Mouse (Mus musculus) hematopoietic multipotent progenitor cell, adult 10-12 weeks (in vitro differentiated cells): ENCODE data around the gene Slc52a3. TPM values are rescaled to one million over a fixed set of nuclear protein-coding genes. Genes with fewer than 3 reads are reported as not detected.

ENCODE experiments used
- polyA plus RNA-seq: library from polyadenylated mRNA; stranded (reverse); fragments of >175 nt; gene quantifications from 2 replicates; pipeline ENCODE4 v1.2.3, GENCODE M21; 2012; ENCODE audit warnings: low replicate concordance

The Slc52a3 gene
- 1.5 and 2.6 TPM in 2 replicates for polyA plus RNA-seq

DNA sequence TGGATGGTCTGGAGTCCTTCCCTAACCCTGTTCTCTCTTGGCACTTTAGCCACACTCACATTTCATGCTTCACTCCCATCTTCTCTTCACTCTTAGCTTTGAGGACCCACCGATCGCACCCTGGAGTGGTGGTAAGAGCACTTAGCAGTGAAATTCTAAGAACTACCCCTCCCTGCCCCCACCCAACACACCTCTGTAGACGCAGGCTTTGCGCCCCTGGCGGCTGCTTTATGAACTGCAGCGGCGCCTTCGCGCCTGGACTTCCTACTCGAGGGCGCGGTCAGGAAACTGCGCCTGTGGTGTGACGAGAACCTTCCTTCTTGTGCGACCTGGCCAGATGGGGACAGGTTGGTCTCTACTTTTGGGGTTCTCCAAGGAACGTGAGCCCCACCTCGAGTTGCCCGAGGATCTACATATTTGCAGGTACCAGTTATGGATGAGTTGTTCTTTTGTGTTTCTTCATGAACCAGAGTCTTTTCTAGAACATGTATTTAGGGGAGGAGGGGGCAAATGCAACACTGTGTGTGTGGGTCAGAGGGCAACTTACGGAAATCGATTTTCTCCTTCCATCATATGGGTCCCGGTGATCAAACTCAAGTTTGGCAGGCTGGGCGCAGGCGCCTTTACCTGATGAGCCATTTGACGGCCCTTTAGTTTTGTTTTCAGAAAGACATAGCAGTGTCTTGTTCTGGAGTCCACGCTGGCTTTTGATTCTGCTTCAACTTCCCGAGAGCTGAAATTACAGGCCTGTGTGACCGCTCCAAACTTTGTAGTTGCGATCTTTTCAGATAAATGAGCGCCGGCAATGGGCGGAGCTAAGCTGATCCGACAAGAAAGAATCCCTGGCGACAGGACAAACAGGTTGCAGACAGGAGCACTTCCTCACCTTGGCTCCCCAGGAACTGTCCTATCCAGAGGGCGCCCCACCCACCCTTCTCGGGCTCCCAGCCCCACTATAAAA lies at the start of gene Slc52a3:
Slc52a3 (plus strand) TSS at position 283 of the 961 bp plus-strand sequence.

DNA sequence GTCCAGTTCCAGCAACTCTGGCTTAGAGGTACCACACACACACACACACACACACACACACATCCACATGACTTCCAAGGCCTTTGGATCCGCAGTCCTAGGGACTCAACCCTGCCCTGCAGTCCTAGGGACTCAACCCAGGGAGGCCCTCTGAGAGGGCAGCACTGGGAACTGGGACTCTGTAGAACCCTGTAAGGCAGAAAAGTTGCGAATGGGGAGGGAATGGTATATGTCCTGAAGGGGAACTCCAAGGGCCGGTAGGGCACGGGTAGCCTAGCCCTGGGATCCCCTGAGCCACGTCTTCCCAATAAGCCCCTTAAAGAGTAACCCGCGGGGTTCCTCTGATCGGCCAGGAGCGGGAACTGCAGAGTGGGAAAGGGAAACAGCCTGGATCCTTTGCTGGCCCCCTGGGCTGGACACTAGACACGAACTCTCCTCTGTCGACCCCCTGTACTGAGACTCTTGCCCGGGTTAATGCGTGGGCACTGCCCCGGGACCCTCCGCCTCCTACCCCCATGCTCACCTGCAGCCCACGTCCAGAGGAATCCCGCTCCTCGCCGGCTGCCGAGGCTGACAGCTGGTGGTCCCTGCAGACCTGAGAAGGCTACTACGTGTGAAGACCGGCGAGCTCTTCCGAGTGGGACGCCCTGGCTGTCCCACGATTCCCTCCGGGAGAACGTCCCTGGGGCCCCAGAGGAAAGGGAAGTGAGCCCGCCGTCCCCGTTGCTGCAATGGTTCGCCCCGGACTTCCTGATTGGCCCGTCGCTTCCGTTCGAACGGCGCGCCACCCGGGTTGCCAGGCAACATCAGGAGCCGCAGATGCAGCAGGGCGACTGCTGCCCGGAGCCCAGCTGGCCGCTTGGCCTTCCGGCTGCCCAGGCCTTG lies 16.6 kb upstream of the Slc52a3 start, which contains the start of gene Fam110a:
Fam110a (minus strand) TSS at position 750 of the 885 bp plus-strand sequence.

Other genes starting within 250 kb of the Slc52a3 start
- not detected in 2 replicates for gene Rspo4, start 153.6 kb upstream of the Slc52a3 start, polyA plus RNA-seq
- not detected in 2 replicates for gene Angpt4, start 85.3 kb upstream of the Slc52a3 start, polyA plus RNA-seq
- gene Fam110a, start 16.3 kb upstream of the Slc52a3 start, polyA plus RNA-seq: 14.9 and 25.3 TPM in 2 replicates
- 0.04 TPM in 1 of 2 replicates, not detected in the other for gene Scrt2, start 85.0 kb downstream of the Slc52a3 start, polyA plus RNA-seq
- gene Srxn1, start 109.0 kb downstream of the Slc52a3 start, polyA plus RNA-seq: 2.1 and 5.7 TPM in 2 replicates
- 0.12 and 0.14 TPM in 2 replicates for gene Tcf15, start 147.1 kb downstream of the Slc52a3 start, polyA plus RNA-seq
- 10.1 and 21.5 TPM in 2 replicates for gene Csnk2a1, start 230.3 kb downstream of the Slc52a3 start, polyA plus RNA-seq